In genomic region chr3:34624721-34625270, GRCm38 (mm10) we compare ENCODE assay signal across 27 mouse cellular contexts. TPM values are rescaled to one million over a fixed set of nuclear protein-coding genes. Genes with fewer than 3 reads are reported as not detected.
A peak's percentile ranks its signal among the peaks of the same experiment; 100 is the strongest.
DNase-seq lines count a peak whose midpoint lies in the region; ATAC-seq and TF ChIP-seq lines count a peak whose summit lies in the region.
"Had no signal": no experiment of that assay in that cellular context is flagged by ENCODE, and none has a peak within 500 bp of the region (broad histone marks: within the 10 kb centered on the region; RNA-seq: fewer than 3 reads in every experiment).

No protein-coding gene starts in this region.

- H3K36me3 ChIP-seq in hindbrain, embryonic 11.5 days (ENCODE audit: control insufficient read depth, insufficient read depth, low read length), result no peaks in the 10 kb centered on the region
- H3K36me3 ChIP-seq in intestine, postnatal 0 days (ENCODE audit: control insufficient read depth, insufficient read depth), result no peaks in the 10 kb centered on the region
- H3K36me3 ChIP-seq: G1E had no signal

- H3K4me3 ChIP-seq in hindbrain, embryonic 11.5 days (ENCODE audit: low read depth, low read length), result no peak overlapping the region
- H3K4me3 ChIP-seq in intestine, postnatal 0 days (ENCODE audit: low read depth, low read length), result no peak overlapping the region

- ATAC-seq in hindbrain, embryonic 11.5 days (ENCODE audit: low FRiP score), result no peak
- ATAC-seq in intestine, postnatal 0 days, result no peak
- ATAC-seq: activated CD4-positive, CD25-positive, alpha-beta regulatory T cell, adult 4 months; CD4-positive, CD25-positive, alpha-beta regulatory T cell, adult 4 months; Patski had no signal

- H3K4me2 ChIP-seq in hindbrain, embryonic 11.5 days (replicated peaks; ENCODE audit: low read depth, low read length), result no peak overlapping the region
- no peak overlapping the region for H3K4me2 ChIP-seq in intestine, postnatal 0 days (replicated peaks; ENCODE audit: low read depth)

- no peak overlapping the region for H3K9ac ChIP-seq in hindbrain, embryonic 11.5 days (ENCODE audit: low read depth, low read length)
- H3K9ac ChIP-seq in intestine, postnatal 0 days (ENCODE audit: low read depth, low read length), result no peak overlapping the region

- no peak for TF ChIP-seq CTCF in intestine, postnatal 0 days (IDR thresholded peaks at IDR 0.05; ENCODE audit: low read depth)

- WGBS in hindbrain, embryonic 11.5 days, result 90% methylated on average over 16 of the region's 16 CpGs
- 87% methylated on average over 16 of the region's 16 CpGs for WGBS in intestine, postnatal 0 days

- H3K9me3 ChIP-seq in hindbrain, embryonic 11.5 days (ENCODE audit: control insufficient read depth, low read length), result no peaks in the 10 kb centered on the region
- H3K9me3 ChIP-seq in intestine, postnatal 0 days (ENCODE audit: control insufficient read depth), result no peaks in the 10 kb centered on the region

- H3K27me3 ChIP-seq in hindbrain, embryonic 11.5 days (ENCODE audit: control insufficient read depth, insufficient read depth, low read length), result no peaks in the 10 kb centered on the region
- no peaks in the 10 kb centered on the region for H3K27me3 ChIP-seq in intestine, postnatal 0 days (replicated peaks; ENCODE audit: control insufficient read depth, insufficient read depth, low read length)
- H3K27me3 ChIP-seq: CH12.LX had no signal

- H3K27ac ChIP-seq in hindbrain, embryonic 11.5 days (ENCODE audit: low read depth, low read length), result no peak overlapping the region
- no peak overlapping the region for H3K27ac ChIP-seq in intestine, postnatal 0 days (ENCODE audit: low read depth, low read length)

- H3K4me1 ChIP-seq in hindbrain, embryonic 11.5 days (replicated peaks; ENCODE audit: control insufficient read depth, insufficient read depth, low read length), result no peaks in the 10 kb centered on the region
- no peaks in the 10 kb centered on the region for H3K4me1 ChIP-seq in intestine, postnatal 0 days (replicated peaks; ENCODE audit: control insufficient read depth, insufficient read depth, low read length)

- DNase-seq in heart, adult 11 months, result peak; percentile 44
- no peak for DNase-seq in heart, postnatal 4 days
- peak; percentile 92 for DNase-seq in A20 (ENCODE audit: low read depth, low spot score)
- peak; percentile 56 for DNase-seq in R1 (ENCODE audit: low read depth, low spot score)
- peak; percentile 16 for DNase-seq in ZHBTc4 (ENCODE audit: low read depth, low spot score)
- DNase-seq in hindbrain, embryonic 11.5 days (ENCODE audit: low spot score), result no peak
- DNase-seq in adrenal gland, postnatal 4 days (ENCODE audit: low spot score in 2 of 2), result no peak
- DNase-seq: adrenal gland, adult 2 months; adrenal gland, adult 8-10 months; adrenal gland, postnatal 10 days; adrenal gland, postnatal 14 days; adrenal gland, postnatal 25 days; adrenal gland, postnatal 36 days; B cell, adult 2 months; cerebellum, adult 11 months; cerebellum, adult 11-12 months; cerebellum, adult 18-20 months; cerebellum, adult 2 months; cerebellum, adult 8-10 months; cerebellum, adult 9-10 months had no signal

RNA-seq across cellular contexts. Expression of gene Sox2, which starts 25.4 kb away (rescaled TPM):
- not detected for total RNA-seq in heart, postnatal 4 days (2021)
- 25.1 and 36.7 TPM in 2 replicates for polyA plus RNA-seq in hindbrain, embryonic 11.5 days (2014; fragmentation: Nextera tagmentation; extraction: Ambion mirVana)
- total RNA-seq in adrenal gland, postnatal 4 days (2021), result 1 to 10 TPM in 1 of 2 experiments, under 1 TPM in 1; 0.92 to 1.5 TPM
- 0.25 and 0.33 TPM in 2 replicates for polyA plus RNA-seq in intestine, postnatal 0 days (2015; fragmentation: Nextera tagmentation; extraction: Ambion mirVana)
- total RNA-seq: CH12.LX, MEL had no signal
- polyA plus RNA-seq: activated CD4-positive, CD25-positive, alpha-beta regulatory T cell, adult 4 months; CD4-positive, CD25-positive, alpha-beta regulatory T cell, adult 4 months; G1E had no signal

Comparison
In these comparisons a context has a peak if more than half of its experiments do, and no peak if none do; other contexts are left out.
1. DNase-seq: peak in heart, adult 11 months (single experiment), A20 (single experiment), R1 (single experiment) and ZHBTc4 (single experiment); none in heart, postnatal 4 days (single experiment), hindbrain, embryonic 11.5 days (single experiment) and adrenal gland, postnatal 4 days (0 of 2).